Mouse (Mus musculus) left cerebral cortex, postnatal 10 days (tissue): ENCODE data around the gene Zpr1. TPM values are rescaled to one million over a fixed set of nuclear protein-coding genes. Genes with fewer than 3 reads are reported as not detected.

Source experiments
- DNase-seq, 2 experiments: peaks; one replicate each; pipeline ENCODE4 v3.0.0; 2021 to 2022; ENCODE audit warnings: low spot score in 2 of 2, mixed read lengths in 1 of 2; ENCODE audit errors: extremely low spot score in 1 of 2
- intact Hi-C: fragments of 180-260 bp; cut with DNase I; formaldehyde crosslinking; loops from one replicate; pipeline ENCODE4 v1.15.1; 2025
- total RNA-seq, 2 experiments: library from RNA; stranded (reverse); gene quantifications; 2 replicates each; pipeline ENCODE4 v1.2.3; 2021

The Zpr1 gene
- total RNA-seq, 2 experiments from 2014 or later = 38.9 to 41.3 TPM

- intact Hi-C loops = no loop called here
- peak in 1 of 2 experiments; percentile 44 for DNase-seq
These were observed 16.0 kb upstream of the Zpr1 start for GRCm38 (mm10) chr9:46256658-46257385.

GRCm38 (mm10) chr9:46257546-46257945, 15.3 kb upstream of the Zpr1 start:
- DNase-seq = no peak
- intact Hi-C loops = no loop called here

GRCm38 (mm10) chr9:46259111-46259510, 13.8 kb upstream of the Zpr1 start:
- intact Hi-C loops = no loop called here
- no peak for DNase-seq

GRCm38 (mm10) chr9:46261131-46261530, 11.7 kb upstream of the Zpr1 start:
- intact Hi-C loops = no loop called here
- no peak for DNase-seq

GRCm38 (mm10) chr9:46268343-46268873, 4.5 kb upstream of the Zpr1 start, which contains the start of gene Apoa5:
Apoa5 (plus strand) TSS chr9:46268633.
- intact Hi-C loops = no loop called here

GRCm38 (mm10) chr9:46269125-46269524, 3.7 kb upstream of the Zpr1 start:
- intact Hi-C loops = no loop called here
- DNase-seq = no peak

More at GRCm38 (mm10) chr9:46268343-46268873, 4.5 kb upstream of the Zpr1 start, which contains the start of gene Apoa5:
- DNase-seq = no peak

GRCm38 (mm10) chr9:46270782-46271181, 2.1 kb upstream of the Zpr1 start:
- intact Hi-C loops = no loop called here

GRCm38 (mm10) chr9:46272070-46272469, 794 bp upstream of the Zpr1 start:
- intact Hi-C loops = no loop called here

More at GRCm38 (mm10) chr9:46270782-46271181, 2.1 kb upstream of the Zpr1 start:
- no peak for DNase-seq

GRCm38 (mm10) chr9:46274494-46274893, 1.6 kb downstream of the Zpr1 start:
- intact Hi-C loops = no loop called here
- no peak for DNase-seq

More at GRCm38 (mm10) chr9:46272070-46272469, 794 bp upstream of the Zpr1 start:
- DNase-seq = no peak

- DNase-seq = peak; percentile 88 to 95
- intact Hi-C loops = no loop called here
These were observed 10.0 kb downstream of the Zpr1 start, which contains the start of gene Bud13 for GRCm38 (mm10) chr9:46282631-46283436. Bud13 (plus strand) TSS chr9:46283008.

GRCm38 (mm10) chr9:46298381-46298780, 25.5 kb downstream of the Zpr1 start:
- no peak for DNase-seq
- intact Hi-C loops = no loop called here

- DNase-seq = peak; percentile 50 to 59
- intact Hi-C loops = no loop called here
These were observed 29.3 kb downstream of the Zpr1 start for GRCm38 (mm10) chr9:46302142-46302541.

GRCm38 (mm10) chr9:46309121-46309520, 36.3 kb downstream of the Zpr1 start:
- no peak for DNase-seq
- intact Hi-C loops = no loop called here

GRCm38 (mm10) chr9:46314507-46314906, 41.6 kb downstream of the Zpr1 start:
- intact Hi-C loops = no loop called here
- DNase-seq = peak; percentile 39 to 68

- no peak for DNase-seq
- intact Hi-C loops = no loop called here
These were observed 42.1 kb downstream of the Zpr1 start for GRCm38 (mm10) chr9:46314921-46315320.

- peak in 1 of 2 experiments; percentile 44 for DNase-seq
- intact Hi-C loops = no loop called here
These were observed 43.0 kb downstream of the Zpr1 start for GRCm38 (mm10) chr9:46315807-46316365.

GRCm38 (mm10) chr9:46316388-46316787, 43.5 kb downstream of the Zpr1 start:
- no peak for DNase-seq
- intact Hi-C loops = no loop called here

- DNase-seq = no peak
- intact Hi-C loops = no loop called here
These were observed 44.0 kb downstream of the Zpr1 start for GRCm38 (mm10) chr9:46316909-46317308.

GRCm38 (mm10) chr9:46317957-46318356, 45.1 kb downstream of the Zpr1 start:
- intact Hi-C loops = no loop called here
- DNase-seq = no peak
